Mouse (Mus musculus) cerebellum, postnatal 4 days (tissue): Measurements from ENCODE around the gene Tbrg4.
"Not testable (repeated sequence)": the region's sequence is repeated elsewhere in the genome, so short reads cannot be mapped to it uniquely, and the experiment has no call there.

Experiments used
- DNase-seq, 2 experiments: peaks; one replicate each; pipeline ENCODE4 v3.0.0; 2022; ENCODE audit warnings: low spot score in 2 of 2, mixed read lengths in 1 of 2

Tbrg4 gene

DNA sequence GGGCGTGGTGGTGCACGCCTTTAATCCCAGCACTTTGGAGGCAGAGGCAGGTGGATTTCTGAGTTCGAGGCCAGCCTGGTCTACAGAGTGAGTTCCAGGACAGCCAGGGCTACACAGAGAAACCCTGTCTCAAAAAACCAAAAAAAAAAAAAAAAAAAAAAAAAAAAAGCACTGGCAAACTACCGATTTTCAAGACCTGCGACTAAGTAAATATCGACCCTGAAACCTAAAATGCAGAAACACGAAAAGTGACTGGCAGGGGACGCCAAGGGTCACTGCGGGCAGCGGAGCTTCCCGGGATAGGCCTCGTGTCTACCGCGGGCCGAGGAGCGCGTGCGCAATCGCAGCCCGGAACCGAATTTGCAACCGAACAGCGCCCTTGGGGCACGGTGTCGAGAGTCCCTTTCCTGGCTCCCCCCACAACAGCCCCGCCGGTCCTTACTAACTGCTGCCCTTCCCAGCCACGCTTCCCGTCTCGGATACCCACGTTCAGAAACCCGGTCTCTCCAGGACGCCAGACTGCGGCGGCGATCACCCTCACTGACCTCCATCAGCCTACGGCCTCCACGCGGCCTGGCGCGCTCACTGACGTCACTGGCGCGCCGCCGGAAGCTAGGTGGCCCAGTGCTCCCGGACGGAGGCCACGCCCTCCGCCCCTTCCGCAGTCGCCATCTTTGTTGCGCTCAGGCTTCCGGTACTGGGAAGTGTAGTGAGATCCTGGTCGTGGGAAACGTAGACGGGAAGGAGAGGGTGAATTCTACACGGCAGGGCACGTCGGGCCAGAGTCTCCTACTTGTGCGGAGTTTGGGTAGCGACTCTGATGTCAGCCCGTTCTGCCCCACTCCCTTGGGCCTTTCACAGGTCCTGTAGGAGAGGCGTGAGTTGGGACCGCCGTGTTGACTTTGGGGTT lies at the start of gene Tbrg4:
Gene Tbrg4, minus strand, starts transcription at position 590 of the 910 bp plus-strand sequence.
- DNase-seq, result peak; percentile 78 to 94

DNA sequence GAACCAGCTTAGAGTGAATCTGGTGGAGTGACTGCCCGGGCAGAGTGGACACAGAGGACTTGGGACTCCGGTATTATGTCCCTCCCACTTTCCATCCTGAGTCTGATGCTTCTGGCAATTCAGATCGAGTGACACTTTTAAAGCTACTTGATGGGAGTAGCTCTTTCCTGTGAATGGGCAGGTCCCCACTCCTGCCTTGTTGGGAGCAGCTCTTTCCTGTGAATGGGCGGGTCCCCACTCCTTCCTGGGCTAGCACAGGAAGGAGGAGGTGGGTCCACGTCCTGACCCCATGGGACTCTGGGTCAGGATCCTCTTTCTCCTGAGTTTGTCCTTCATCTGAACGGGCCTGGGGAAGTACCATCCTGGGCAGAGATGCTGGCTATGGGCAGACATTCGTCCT lies 49.5 kb upstream of the Tbrg4 start:
- no peak for DNase-seq

DNA sequence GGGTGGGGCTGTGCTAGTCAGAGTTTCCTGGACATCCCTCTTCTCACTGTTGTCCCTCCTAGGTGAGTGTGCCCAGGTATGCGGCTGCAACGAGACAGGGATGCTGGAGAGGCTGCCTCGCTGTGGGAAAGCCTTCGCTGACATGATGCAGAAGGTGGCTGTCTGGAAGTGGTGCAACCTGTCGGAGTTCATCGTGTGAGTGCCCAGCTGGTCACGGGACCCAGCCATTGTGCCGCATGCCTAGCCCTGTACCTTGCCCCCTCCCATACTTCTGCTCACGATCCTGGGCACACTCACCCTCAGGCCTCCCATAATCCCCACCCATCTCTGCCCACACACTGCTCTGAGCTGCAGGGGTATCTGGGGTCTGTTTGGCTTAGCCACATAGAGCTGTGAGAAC lies 48.8 kb upstream of the Tbrg4 start:
- no peak for DNase-seq

DNA sequence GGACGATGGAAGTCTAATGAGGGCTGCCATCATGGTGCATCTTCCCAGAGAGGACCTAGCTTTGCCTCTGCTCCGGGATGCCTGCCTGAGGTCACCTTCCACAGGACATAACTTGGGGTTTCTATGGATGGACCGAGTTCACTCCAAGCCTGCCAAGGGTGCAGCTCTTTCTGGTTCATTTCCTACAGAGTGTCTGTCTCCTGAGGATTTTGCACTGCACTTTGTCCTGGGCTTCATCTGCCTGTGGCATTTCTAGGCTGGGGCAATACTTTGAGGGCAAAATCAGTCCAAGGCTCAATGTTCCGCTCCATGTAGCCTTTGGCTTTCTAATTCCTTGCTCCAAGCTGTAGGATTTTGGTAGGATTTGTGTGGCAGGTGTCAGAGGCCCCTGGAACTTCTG lies 45.0 kb upstream of the Tbrg4 start:
- no peak for DNase-seq

DNA sequence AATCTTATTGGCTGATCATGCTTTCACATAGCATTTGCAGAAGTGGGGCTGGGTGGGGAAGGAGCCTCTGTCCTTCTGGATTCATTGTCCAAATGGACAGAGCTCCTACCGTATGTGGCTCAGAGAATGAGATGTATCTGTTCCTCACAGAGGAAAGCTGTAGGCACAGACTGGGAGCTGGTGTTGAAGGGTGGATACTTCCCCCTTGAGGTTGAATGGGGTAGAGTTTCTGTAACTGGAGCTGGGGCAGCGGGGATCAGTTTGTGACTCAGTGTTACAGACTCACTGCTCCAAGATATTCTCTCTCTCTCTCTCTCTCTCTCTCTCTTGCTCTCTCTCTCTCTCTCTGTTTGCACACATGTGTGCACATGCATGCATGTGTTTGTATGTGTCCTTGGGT lies 44.2 kb upstream of the Tbrg4 start:
- DNase-seq, result no peak

DNA sequence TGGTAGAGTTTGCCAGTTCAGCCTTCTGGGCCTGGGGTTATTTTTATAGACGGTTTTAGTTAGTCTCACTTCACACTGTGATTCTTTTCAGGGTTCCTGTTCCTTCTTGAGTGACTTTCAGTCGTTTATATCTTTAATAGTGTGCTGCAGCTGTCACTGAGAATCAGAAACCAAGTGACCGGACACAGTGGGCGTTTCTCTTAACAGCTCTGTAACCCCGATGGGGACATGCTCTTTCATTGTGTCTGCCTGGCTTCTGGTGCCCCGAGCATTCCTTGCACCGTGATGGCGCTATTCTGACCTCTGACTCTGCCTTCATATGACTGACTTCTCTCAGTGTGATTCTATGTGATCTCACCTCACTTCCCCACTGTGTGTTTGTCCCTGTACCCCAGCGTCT lies 43.2 kb upstream of the Tbrg4 start:
- no peak for DNase-seq

DNA sequence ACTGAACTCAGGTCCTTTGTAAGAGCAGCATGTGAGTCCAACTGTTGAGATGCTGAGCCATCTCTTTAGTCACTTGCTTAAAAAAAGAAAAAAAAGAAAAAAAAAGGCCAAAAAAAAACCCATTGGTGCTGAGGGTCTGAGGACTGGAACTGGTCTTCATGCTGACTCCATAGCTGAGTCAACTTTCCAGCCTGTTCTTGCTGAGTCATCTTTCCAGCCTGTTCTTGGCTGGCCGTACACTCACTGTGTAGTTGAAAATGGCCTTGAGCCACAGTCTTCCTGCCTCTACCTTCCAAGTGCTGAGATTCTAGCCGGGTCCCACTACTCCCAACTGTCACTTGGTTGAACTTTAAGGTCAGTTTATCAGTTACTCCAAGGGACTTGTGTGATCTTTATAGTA lies 40.8 kb upstream of the Tbrg4 start:
- no peak for DNase-seq

DNA sequence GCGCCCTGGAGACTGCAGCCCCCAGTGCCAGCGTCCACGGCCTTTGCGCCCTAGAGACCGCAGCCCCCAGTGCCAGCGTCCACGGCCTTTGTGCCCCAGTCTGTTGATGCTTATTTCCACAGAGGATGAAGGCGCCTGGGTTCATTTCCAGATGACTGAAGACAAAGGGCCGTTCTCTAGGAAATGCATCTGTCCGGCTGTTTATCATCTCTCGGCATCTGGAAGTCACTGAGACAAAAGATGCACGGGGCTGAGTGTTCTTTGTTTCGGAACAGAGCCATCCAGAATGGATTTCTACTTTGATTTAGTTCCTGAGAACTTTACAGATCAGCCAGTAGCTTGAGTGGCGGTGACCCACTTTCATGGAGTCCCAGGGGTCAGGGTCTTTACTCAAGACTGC lies 35.3 kb upstream of the Tbrg4 start:
- DNase-seq, result no peak

DNA sequence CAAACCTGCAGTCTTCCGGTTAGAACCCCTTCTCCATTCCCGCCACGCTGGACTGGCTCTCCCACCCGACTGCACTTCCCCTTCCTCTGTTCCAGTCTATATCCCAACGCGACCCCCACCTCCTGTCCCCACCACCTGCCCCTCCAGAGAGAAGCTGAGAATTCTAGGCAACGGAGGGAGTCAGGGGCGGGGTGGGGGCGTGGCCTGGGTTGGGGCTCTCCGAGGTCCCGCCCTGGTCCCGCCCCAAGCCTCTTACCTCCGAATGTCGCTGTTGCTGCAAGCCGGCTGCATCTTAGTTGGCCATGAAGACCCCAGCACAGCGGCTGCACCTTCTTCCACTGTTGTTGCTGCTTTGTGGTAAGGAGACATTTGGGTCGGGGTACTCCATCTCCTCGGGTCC lies 32.4 kb upstream of the Tbrg4 start, which contains the start of gene Ramp3:
Gene Ramp3, plus strand, starts transcription at position 251 of the 400 bp plus-strand sequence.
- peak in 1 of 2 experiments; percentile 44 for DNase-seq

DNA sequence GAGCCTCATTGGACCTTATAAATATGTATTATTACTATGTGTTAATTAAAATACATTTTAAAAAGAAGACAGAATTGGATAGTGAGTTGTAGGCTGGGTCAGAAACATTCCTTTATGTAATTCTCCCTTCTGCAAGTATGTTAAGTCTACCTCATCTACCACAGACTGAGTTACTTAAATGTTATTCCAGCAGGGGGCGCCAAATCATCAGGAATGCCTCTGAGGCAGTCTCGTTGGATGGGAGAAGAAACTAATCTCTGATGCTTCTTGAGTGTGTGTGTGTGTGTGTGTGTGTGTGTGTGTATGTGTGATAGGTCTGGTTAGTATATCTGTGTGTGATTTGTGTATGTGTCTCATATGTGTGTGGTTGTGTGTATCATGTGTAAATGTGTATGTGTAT lies 29.0 kb upstream of the Tbrg4 start:
- peak; percentile 75 to 88 for DNase-seq

DNA sequence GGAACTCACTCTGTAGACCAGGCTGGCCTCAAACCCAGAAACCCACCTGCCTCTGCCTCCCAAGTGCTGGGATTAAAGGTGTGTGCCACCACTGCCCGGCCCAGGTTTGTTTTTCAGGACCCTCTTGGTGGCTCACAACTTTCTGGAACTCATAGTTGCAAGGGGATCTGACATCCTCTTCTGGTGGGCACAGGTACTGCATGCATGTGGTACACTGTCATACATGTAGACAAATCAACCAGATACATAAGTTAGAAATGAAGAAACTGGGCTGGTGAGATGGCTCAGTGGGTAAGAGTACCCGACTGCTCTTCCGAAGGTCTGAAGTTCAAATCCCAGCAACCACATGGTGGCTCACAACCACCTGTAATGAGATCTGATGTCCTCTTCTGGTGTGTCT lies 27.1 kb upstream of the Tbrg4 start:
- not testable (repeated sequence) for DNase-seq

DNA sequence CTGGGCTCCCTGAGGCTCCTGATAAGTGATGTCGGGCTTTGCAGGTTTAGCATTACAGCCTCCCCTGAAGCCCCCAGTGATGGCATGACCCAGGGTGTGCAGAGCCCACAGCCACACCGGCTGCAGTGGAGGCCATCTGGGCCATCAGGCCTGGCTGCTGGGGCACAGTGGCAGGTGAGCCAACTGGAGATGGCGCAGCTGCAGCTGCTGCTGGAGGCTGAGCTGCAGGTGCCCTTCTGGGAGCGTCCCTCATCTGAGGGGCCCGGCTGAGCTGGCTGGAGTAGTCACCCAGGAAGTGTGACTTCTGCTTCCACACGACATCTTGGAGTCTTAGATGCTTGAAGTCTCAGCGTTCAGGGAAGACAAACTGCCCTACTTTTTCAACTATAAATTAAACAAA lies 24.7 kb upstream of the Tbrg4 start:
- no peak for DNase-seq

DNA sequence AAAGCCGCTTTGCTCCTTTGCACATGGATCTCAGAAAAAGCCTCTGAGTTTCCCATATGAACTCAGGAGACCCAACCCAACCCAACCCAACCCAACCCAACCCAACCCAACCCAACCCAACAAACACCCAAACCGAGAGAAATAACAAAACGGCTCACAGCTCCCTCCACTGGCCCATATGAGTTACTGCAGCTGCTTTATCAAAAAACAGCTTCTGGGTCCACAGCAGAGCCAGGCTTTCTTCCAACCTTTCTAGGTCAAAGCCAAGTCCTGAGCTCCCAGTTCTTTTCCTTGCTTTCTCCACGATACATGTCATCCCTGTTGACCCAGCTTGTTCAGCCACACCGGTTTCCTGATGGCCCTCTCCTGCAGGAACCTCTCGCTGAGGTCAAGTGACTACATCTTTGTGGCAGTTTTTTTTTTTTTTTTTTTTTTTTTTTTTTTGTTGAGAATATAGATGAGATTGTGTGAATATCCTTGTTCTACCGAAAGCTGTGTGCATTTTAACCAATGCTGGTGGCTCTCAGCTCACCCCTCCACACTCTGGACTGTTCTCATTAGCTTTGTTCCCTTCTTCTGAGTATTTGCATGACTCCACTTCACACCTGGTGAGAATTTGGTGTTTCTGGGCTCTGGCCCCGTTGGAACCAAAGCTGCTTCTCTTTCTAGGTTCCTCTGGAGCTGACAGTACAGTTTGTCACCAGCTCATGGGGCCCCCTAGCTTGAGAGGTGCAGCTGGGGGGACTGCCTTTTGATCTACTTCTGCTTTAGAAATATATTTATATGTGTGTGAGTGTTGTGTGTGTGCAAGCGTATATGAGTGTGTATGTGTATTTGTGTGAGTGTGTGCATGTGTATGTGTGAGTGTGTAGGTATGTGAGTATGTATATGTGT lies 22.2 kb upstream of the Tbrg4 start:
- DNase-seq, result no peak

DNA sequence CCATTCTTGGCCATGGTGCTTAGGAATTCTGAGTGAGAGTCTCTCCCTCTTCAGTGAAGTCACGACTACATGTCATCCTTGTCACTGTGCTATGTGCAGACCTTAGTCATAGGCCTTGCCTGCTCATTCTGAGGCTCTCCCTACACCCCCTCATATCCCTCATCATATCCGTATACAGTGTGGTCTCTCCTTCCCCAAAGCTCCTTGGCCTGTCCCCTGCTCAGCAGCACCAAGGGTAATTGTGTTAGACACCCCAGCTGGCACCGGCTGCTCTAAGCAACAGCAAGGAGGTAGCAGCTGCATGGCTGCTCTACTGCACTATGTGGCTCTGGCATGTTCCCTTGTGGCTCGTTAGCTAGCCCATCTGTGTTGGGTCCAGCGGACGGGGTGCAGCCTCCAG lies 18.7 kb upstream of the Tbrg4 start:
- no peak for DNase-seq

DNA sequence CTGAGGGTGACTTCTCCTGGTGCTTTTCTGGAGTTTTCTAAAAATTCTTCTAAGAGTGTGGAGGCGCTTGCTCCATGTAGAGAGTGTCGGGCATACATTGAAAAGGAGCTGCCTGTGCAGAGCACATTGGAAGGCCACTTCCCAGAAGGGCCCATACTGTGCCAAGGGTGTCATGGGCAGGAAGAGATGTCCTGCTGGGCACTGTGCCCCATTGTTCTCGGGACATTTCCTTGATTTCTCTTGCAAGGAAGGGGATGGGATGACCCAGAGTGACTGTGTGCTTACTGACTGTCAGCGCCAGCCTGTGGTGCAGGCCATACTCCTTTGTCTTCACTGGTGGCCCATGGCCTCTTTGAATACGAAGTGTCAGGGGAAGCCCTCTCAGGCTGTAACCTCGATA lies 13.2 kb upstream of the Tbrg4 start:
- DNase-seq, result no peak

DNA sequence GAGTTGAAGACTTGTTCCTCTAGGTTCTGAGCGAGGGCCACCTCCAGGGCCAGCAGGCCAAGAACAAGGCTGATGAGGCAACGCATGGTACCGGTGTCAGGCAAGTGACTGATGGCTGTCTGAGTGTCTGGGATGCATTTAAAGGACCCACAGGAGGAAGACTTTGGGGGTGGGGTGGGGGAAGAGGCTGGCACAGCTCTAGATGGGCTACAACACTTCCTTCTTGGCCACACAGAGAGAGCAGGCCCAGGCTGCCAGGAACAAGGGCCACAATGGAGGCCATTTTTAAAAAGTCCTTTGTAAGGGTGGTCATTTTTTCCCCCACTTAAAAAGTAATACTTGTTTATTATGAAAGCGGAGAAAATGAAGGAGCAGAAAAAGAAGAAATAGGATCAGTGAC lies 12.7 kb upstream of the Tbrg4 start, which contains the start of gene Wap:
Gene Wap, minus strand, starts transcription at position 101 of the 400 bp plus-strand sequence.
- no peak for DNase-seq

DNA sequence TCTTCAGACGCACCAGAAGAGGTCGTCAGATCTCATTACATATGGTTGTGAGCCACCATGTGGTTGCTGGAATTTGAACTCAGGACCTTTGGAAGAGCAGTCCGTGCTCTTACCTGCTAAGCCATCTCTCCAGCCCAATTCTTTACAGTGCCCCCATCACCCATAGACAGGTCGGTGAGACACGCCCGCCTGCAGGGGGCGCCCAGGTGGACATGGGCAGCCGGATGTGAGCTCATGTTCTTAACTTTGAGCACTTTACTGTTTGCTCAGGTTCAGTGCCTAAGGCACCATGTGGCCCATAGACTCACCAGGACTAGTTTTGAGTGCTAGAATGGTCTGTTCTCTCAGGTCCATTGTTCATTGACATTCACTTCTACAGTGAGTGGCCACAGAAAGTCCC lies 10.3 kb upstream of the Tbrg4 start:
- DNase-seq, result no peak

DNA sequence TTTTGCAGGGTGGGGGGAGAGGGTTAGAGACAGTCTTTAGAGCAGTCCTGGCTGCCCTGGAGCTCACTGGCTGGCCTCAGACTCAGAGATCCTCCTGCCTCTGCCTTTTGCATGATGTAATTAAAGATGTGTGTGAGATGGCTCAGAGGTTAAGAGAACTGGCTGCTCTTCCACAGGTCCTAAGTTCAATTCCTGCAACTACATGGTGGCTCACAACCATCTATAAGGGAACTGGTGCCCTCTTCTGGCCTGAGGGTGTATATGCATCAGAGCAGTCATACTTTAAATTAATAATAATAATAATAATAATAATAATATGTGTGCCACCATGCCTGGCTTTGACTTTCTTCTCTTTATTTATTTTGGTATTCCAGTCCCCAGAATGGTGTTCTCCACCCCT lies 3.8 kb upstream of the Tbrg4 start:
- DNase-seq, result no peak

DNA sequence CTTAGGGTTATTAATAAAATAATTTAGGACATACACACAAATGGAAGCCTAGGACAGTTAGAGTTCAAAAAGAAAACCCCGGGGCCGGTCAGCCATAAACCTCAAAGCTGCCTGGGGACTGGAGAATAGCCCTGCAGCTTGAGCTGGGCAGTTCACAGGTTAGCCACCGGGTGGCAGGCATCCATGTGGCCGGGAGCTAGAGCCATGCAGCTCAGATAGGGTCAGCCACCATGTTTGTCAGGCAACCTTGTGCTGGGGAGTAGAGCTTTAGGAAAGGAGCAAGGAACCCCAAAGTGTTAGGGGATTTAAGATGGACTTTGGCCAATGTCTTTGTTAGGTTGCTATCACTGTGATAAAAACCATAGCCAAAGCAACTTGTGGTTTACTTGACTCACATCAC lies 2.7 kb upstream of the Tbrg4 start:
- DNase-seq, result peak in 1 of 2 experiments; percentile 47

DNA sequence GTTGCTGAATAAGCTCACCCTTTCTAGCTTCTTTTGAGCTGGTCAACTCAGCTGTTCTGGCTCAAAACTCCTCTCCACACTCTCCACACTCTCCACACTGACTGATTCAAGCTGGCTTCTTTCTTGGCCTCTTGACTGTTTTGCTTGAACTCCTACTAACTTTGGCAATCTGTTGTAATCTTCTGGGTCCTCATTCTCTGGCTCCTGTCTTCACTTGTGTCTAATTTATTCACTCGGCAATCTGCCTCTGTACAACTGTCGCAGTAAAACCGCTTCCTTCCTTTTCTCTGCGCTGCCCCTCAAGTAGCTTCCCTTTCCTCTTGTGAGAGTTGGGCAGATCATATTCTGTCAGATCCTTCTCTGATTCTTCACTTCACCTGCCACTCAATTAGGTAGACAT lies 1.9 kb upstream of the Tbrg4 start:
- no peak for DNase-seq

DNA sequence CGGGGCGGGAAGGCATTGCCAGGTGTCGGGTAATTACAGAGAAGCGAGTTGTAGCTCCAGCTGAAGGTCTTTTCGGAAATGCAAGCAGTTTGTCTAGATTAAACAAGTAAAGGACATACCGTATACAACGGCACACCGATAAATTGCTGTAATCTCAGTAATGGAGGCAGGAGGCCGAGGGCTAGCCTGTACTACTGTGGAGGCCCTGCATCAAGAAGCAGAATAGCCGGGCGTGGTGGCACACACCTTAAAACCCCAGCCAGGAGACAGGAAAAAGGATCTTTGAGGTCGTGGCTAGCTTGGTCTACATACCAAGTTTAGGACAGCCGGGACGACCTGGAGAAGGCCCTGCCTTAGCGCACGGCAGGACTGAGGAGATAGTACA lies 513 bp upstream of the Tbrg4 start:
- peak in 1 of 2 experiments; percentile 12 for DNase-seq

DNA sequence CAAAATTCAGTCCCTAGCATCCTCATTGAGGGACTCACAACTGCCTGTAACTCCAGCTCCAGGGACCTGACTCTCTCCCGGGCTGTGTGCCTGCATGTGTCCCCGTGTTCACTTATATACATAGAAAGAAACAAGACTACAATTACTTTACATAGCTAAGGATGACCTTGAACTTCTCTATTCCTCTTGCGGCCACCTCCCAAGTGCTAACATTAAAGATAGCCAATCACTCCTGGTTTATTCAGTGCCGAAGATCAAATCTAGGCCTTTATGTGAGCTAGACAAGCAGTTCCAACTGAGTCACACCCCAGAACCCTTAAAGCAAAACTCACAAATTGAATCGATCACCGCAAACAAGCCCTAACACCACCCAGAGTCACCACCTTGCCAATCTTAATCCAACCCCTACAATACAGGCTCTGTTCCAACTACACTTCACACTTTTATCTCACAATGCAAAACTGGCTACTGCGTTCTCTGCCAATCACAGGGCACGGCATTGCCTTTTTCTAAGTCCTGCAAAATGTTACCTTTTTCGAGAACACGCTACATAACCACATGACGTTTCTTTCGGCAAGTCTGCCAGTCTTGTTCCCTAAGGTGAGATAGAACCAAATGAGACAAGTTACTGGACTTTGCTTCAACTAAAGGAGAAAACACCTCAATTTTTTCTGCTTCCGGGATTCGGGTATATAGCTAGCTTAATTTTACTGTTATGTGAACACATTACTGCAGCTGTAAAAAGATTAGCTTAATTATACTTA lies 1.1 kb downstream of the Tbrg4 start:
- no peak for DNase-seq
